Mouse (Mus musculus): ENCODE measurements around the gene Bex6. TPM values are rescaled to one million over a fixed set of nuclear protein-coding genes. Genes with fewer than 3 reads are reported as not detected.

The Bex6 gene
- polyA plus RNA-seq, 1 experiment from 2014 or later: 1.1 TPM

- Histone ChIP-seq H3K9ac (ENCODE audit: low read length) (peak overlapping the region; percentile 16; the same call in 1 of the 2 replicates), H3K4me1 (ENCODE audit: control insufficient read depth, insufficient read depth, low read length) (no peaks in the 10 kb centered on the region), H3K27ac (ENCODE audit: low read length) (peak overlapping the region; percentile 30), H3K9me3 (replicated peaks; ENCODE audit: control insufficient read depth, low read length) (no peaks in the 10 kb centered on the region), H3K36me3 (ENCODE audit: control insufficient read depth, insufficient read depth) (no peaks in the 10 kb centered on the region), H3K4me3 (ENCODE audit: low read length) (no peak overlapping the region), H3K27me3 (ENCODE audit: control insufficient read depth, insufficient read depth, low read length) (no peaks in the 10 kb centered on the region), H3K4me2 (ENCODE audit: low read depth, low read length) (peak overlapping the region; percentile 30)
- ATAC-seq (replicated peaks; ENCODE audit: extremely low read depth, insufficient read depth, low FRiP score): peak; percentile 41; the same call in 1 of the 2 replicates
- 43% methylated on average over 13 of the region's 13 CpGs for WGBS
Measured at GRCm38 (mm10) chr16:32154437-32154836, 25.2 kb upstream of the Bex6 start.

GRCm38 (mm10) chr16:32156719-32157118 is 22.9 kb upstream of the Bex6 start:
- peaks cover 7% of the 10 kb centered on the region; the same call in 1 of the 2 replicates for H3K4me1 ChIP-seq (ENCODE audit: control insufficient read depth, insufficient read depth, low read length)
- no peak for ATAC-seq (replicated peaks; ENCODE audit: extremely low read depth, insufficient read depth, low FRiP score)
- no peaks in the 10 kb centered on the region for H3K9me3 ChIP-seq (replicated peaks; ENCODE audit: control insufficient read depth, low read length)
- H3K36me3 ChIP-seq (ENCODE audit: control insufficient read depth, insufficient read depth): no peaks in the 10 kb centered on the region
- H3K4me3 ChIP-seq (ENCODE audit: low read length): no peak overlapping the region
- H3K9ac ChIP-seq (ENCODE audit: low read length): no peak overlapping the region
- 44% methylated on average over 3 of the region's 3 CpGs for WGBS
- no peak overlapping the region for H3K27ac ChIP-seq (ENCODE audit: low read length)
- no peak overlapping the region for H3K4me2 ChIP-seq (ENCODE audit: low read depth, low read length)
- no peaks in the 10 kb centered on the region for H3K27me3 ChIP-seq (ENCODE audit: control insufficient read depth, insufficient read depth, low read length)

GRCm38 (mm10) chr16:32157369-32157768 is 22.3 kb upstream of the Bex6 start:
- H3K36me3 ChIP-seq (ENCODE audit: control insufficient read depth, insufficient read depth): no peaks in the 10 kb centered on the region
- peaks cover 7% of the 10 kb centered on the region; the same call in 1 of the 2 replicates for H3K4me1 ChIP-seq (ENCODE audit: control insufficient read depth, insufficient read depth, low read length)
- H3K27me3 ChIP-seq (ENCODE audit: control insufficient read depth, insufficient read depth, low read length): no peaks in the 10 kb centered on the region
- H3K27ac ChIP-seq (ENCODE audit: low read length): no peak overlapping the region
- H3K9ac ChIP-seq (ENCODE audit: low read length): no peak overlapping the region
- 88% methylated on average over 2 of the region's 2 CpGs for WGBS
- no peak for ATAC-seq (replicated peaks; ENCODE audit: extremely low read depth, insufficient read depth, low FRiP score)
- H3K4me3 ChIP-seq (ENCODE audit: low read length): no peak overlapping the region
- H3K4me2 ChIP-seq (ENCODE audit: low read depth, low read length): no peak overlapping the region
- no peaks in the 10 kb centered on the region for H3K9me3 ChIP-seq (replicated peaks; ENCODE audit: control insufficient read depth, low read length)

- peaks cover 7% of the 10 kb centered on the region; the same call in 1 of the 2 replicates for H3K4me1 ChIP-seq (ENCODE audit: control insufficient read depth, insufficient read depth, low read length)
- no peak overlapping the region for H3K4me3 ChIP-seq (ENCODE audit: low read length)
- H3K36me3 ChIP-seq (ENCODE audit: control insufficient read depth, insufficient read depth): no peaks in the 10 kb centered on the region
- H3K27me3 ChIP-seq (ENCODE audit: control insufficient read depth, insufficient read depth, low read length): no peaks in the 10 kb centered on the region
- no peak for ATAC-seq (replicated peaks; ENCODE audit: extremely low read depth, insufficient read depth, low FRiP score)
- H3K9me3 ChIP-seq (replicated peaks; ENCODE audit: control insufficient read depth, low read length): no peaks in the 10 kb centered on the region
- H3K27ac ChIP-seq (ENCODE audit: low read length): no peak overlapping the region
- H3K9ac ChIP-seq (ENCODE audit: low read length): no peak overlapping the region
- WGBS: 91% methylated on average over 3 of the region's 3 CpGs
- no peak overlapping the region for H3K4me2 ChIP-seq (ENCODE audit: low read depth, low read length)
Measured at GRCm38 (mm10) chr16:32158966-32159365, 20.7 kb upstream of the Bex6 start.

GRCm38 (mm10) chr16:32160742-32161323 is 18.8 kb upstream of the Bex6 start:
- ATAC-seq (replicated peaks; ENCODE audit: extremely low read depth, insufficient read depth, low FRiP score): no peak
- H3K4me3 ChIP-seq (ENCODE audit: low read length): no peak overlapping the region
- H3K27me3 ChIP-seq (ENCODE audit: control insufficient read depth, insufficient read depth, low read length): peaks cover 5% of the 10 kb centered on the region; the same call in 1 of the 2 replicates
- no peaks in the 10 kb centered on the region for H3K36me3 ChIP-seq (ENCODE audit: control insufficient read depth, insufficient read depth)
- no peaks in the 10 kb centered on the region for H3K9me3 ChIP-seq (replicated peaks; ENCODE audit: control insufficient read depth, low read length)
- H3K4me1 ChIP-seq (ENCODE audit: control insufficient read depth, insufficient read depth, low read length): peaks cover 11% of the 10 kb centered on the region
- H3K27ac ChIP-seq (ENCODE audit: low read length): peak overlapping the region; percentile 39; the same call in 1 of the 2 replicates
- peak overlapping the region; percentile 49 for H3K4me2 ChIP-seq (ENCODE audit: low read depth, low read length)
- 61% methylated on average over 9 of the region's 9 CpGs for WGBS
- 0 out of 2 replicates have a peak overlapping the region, but pooled peaks have one; percentile 38 for H3K9ac ChIP-seq (ENCODE audit: low read length)

GRCm38 (mm10) chr16:32163392-32163791 is 16.2 kb upstream of the Bex6 start:
- WGBS: 58% methylated on average over 4 of the region's 4 CpGs
- peaks cover 5% of the 10 kb centered on the region; the same call in 1 of the 2 replicates for H3K27me3 ChIP-seq (ENCODE audit: control insufficient read depth, insufficient read depth, low read length)
- ATAC-seq (replicated peaks; ENCODE audit: extremely low read depth, insufficient read depth, low FRiP score): no peak
- peak overlapping the region; percentile 56 for H3K4me3 ChIP-seq (ENCODE audit: low read length)
- no peaks in the 10 kb centered on the region for H3K36me3 ChIP-seq (ENCODE audit: control insufficient read depth, insufficient read depth)
- no peak overlapping the region for H3K27ac ChIP-seq (ENCODE audit: low read length)
- 0 out of 2 replicates have a peak, but pooled peaks cover 2% of the 10 kb centered on the region for H3K9me3 ChIP-seq (replicated peaks; ENCODE audit: control insufficient read depth, low read length)
- H3K4me1 ChIP-seq (ENCODE audit: control insufficient read depth, insufficient read depth, low read length): peaks cover 11% of the 10 kb centered on the region
- peak overlapping the region; percentile 33; the same call in 1 of the 2 replicates for H3K9ac ChIP-seq (ENCODE audit: low read length)
- peak overlapping the region; percentile 72 for H3K4me2 ChIP-seq (ENCODE audit: low read depth, low read length)

DNA sequence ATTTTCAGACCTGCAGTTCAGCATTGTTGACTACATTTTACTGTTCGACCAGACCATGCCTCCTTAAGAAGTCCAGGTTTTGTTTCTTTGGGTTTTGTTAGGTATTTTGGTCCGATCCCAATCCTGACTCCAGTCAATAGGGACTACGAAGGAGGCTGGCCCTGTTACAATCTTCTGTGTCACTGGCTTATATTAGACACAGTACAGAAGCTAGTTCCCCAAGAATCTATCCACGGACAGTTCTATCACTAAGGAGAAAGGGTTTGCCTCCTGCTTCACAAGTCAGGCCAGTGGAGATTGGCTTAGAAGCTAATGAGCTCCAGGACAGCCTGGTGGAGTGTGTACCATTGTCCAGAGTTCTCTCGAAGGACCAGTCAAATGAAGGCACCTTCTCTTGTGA is 15.7 kb upstream of the Bex6 start:
- peak overlapping the region; percentile 56 for H3K4me3 ChIP-seq (ENCODE audit: low read length)
- no peak for ATAC-seq (replicated peaks; ENCODE audit: extremely low read depth, insufficient read depth, low FRiP score)
- peak overlapping the region; percentile 72 for H3K4me2 ChIP-seq (ENCODE audit: low read depth, low read length)
- peaks cover 11% of the 10 kb centered on the region for H3K4me1 ChIP-seq (ENCODE audit: control insufficient read depth, insufficient read depth, low read length)
- H3K27ac ChIP-seq (ENCODE audit: low read length): no peak overlapping the region
- H3K27me3 ChIP-seq (ENCODE audit: control insufficient read depth, insufficient read depth, low read length): peaks cover 5% of the 10 kb centered on the region; the same call in 1 of the 2 replicates
- WGBS: 71% methylated on average over 5 of the region's 5 CpGs
- H3K9ac ChIP-seq (ENCODE audit: low read length): peak overlapping the region; percentile 72
- H3K9me3 ChIP-seq (replicated peaks; ENCODE audit: control insufficient read depth, low read length): 0 out of 2 replicates have a peak, but pooled peaks cover 2% of the 10 kb centered on the region
- H3K36me3 ChIP-seq (ENCODE audit: control insufficient read depth, insufficient read depth): no peaks in the 10 kb centered on the region

DNA sequence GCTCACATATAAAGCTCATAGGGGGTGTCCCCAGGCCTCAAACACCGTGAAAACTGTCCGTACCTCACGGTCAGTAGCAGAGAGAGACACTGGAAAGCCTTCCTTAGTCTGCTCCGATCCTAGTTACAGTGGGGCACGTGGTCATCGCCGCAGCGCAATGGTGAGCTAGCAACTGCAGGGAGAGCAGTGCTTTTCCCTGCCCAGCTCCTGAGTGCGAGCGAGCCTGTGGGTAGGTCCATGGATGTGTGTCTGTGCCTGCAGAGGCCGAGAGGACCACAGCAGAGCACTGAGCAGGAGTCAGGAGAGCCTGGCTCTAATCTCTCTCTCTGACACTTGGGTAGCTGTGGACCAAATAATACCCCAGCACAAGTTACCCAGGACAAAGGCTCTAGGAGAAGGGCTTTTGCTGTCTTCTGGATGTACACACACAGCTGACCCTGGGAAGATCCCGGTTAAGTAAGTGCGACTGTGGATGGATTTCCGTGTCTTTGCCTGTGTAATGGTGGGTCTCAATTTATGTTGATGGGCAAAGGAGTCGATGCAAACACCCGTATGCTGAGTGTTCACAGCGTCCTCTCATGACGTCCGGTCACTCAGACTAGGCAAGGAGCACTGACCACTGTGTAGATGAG is 15.1 kb upstream of the Bex6 start:
- Histone ChIP-seq H3K9me3 (replicated peaks; ENCODE audit: control insufficient read depth, low read length) (0 out of 2 replicates have a peak, but pooled peaks cover 2% of the 10 kb centered on the region), H3K4me3 (ENCODE audit: low read length) (peak overlapping the region; percentile 56), H3K36me3 (ENCODE audit: control insufficient read depth, insufficient read depth) (no peaks in the 10 kb centered on the region), H3K27me3 (ENCODE audit: control insufficient read depth, insufficient read depth, low read length) (peaks cover 5% of the 10 kb centered on the region; the same call in 1 of the 2 replicates), H3K4me1 (ENCODE audit: control insufficient read depth, insufficient read depth, low read length) (peaks cover 11% of the 10 kb centered on the region), H3K9ac (ENCODE audit: low read length) (peak overlapping the region; percentile 72), H3K4me2 (ENCODE audit: low read depth, low read length) (peak overlapping the region; percentile 72), H3K27ac (ENCODE audit: low read length) (peak overlapping the region; percentile 62)
- no peak for ATAC-seq (replicated peaks; ENCODE audit: extremely low read depth, insufficient read depth, low FRiP score)
- WGBS: 59% methylated on average over 19 of the region's 19 CpGs

GRCm38 (mm10) chr16:32165281-32165821 is 14.3 kb upstream of the Bex6 start, which contains the start of gene Nrros:
Gene Nrros, minus strand, starts transcription at chr16:32165594.
- 2% methylated on average over 25 of the region's 25 CpGs for WGBS
- Histone ChIP-seq H3K4me1 (ENCODE audit: control insufficient read depth, insufficient read depth, low read length) (peaks cover 10% of the 10 kb centered on the region), H3K27ac (ENCODE audit: low read length) (peak within 1 kb of the TSS; percentile 62), H3K27me3 (ENCODE audit: control insufficient read depth, insufficient read depth, low read length) (peaks cover 5% of the 10 kb centered on the region; the same call in 1 of the 2 replicates), H3K4me3 (ENCODE audit: low read length) (peak within 1 kb of the TSS; percentile 56), H3K4me2 (ENCODE audit: low read depth, low read length) (peak within 1 kb of the TSS; percentile 72), H3K9ac (ENCODE audit: low read length) (peak within 1 kb of the TSS; percentile 72), H3K9me3 (replicated peaks; ENCODE audit: control insufficient read depth, low read length) (0 out of 2 replicates have a peak, but pooled peaks cover 2% of the 10 kb centered on the region), H3K36me3 (ENCODE audit: control insufficient read depth, insufficient read depth) (no peaks in the 10 kb centered on the region)
- peak; percentile 79 for ATAC-seq (replicated peaks; ENCODE audit: extremely low read depth, insufficient read depth, low FRiP score)

Data from heart, embryonic 16.5 days (tissue).